Mouse (Mus musculus) stomach, embryonic 14.5 days (tissue): ENCODE results near the gene C8a. TPM values are rescaled to one million over a fixed set of nuclear protein-coding genes. Genes with fewer than 3 reads are reported as not detected.

ENCODE experiments used
- ATAC-seq: fragments of 200-750 bp; cut with Nextera tagmentation; 2 replicates; pipeline ENCODE4 v1.8.0; 2017; ENCODE audit warnings: low read depth, moderate TSS enrichment; ENCODE audit not compliant: insufficient number of reproducible peaks, insufficient read depth, low FRiP score
- H3K27ac ChIP-seq: fragments of 300-500 bp; sonication (generic); 2 replicates; pipeline ENCODE4 v1.5.1; 2014; ENCODE audit warnings: mild to moderate bottlenecking, low read length, moderate library complexity, mixed read lengths
- H3K27me3 ChIP-seq: fragments of 300-500 bp; sonication (generic); 2 replicates; pipeline ENCODE4 v1.6.1; 2014; ENCODE audit warnings: low read length, control low read depth, mixed read lengths; ENCODE audit not compliant: control insufficient read depth, insufficient read depth
- H3K36me3 ChIP-seq: fragments of 300-500 bp; sonication (generic); 2 replicates; pipeline ENCODE4 v1.6.1; 2014; ENCODE audit warnings: mild to moderate bottlenecking, control low read depth, low read length, moderate library complexity, mixed read lengths; ENCODE audit not compliant: control insufficient read depth, insufficient read depth
- H3K4me1 ChIP-seq: fragments of 300-500 bp; sonication (generic); 2 replicates; pipeline ENCODE4 v1.6.1; 2014; ENCODE audit warnings: low read length, control low read depth, mixed read lengths; ENCODE audit not compliant: control insufficient read depth, insufficient read depth
- H3K4me2 ChIP-seq: fragments of 300-500 bp; sonication (generic); replicated peaks from 2 replicates; pipeline ENCODE4 v1.6.1; 2014; ENCODE audit warnings: low read depth, low read length, control low read depth
- H3K4me3 ChIP-seq: fragments of 300-500 bp; sonication (generic); 2 replicates; pipeline ENCODE4 v1.5.1; 2014; ENCODE audit warnings: low read depth, low read length, control low read depth
- H3K9ac ChIP-seq: fragments of 300-500 bp; sonication (generic); replicated peaks from 2 replicates; pipeline ENCODE4 v1.6.1; 2014; ENCODE audit warnings: low read depth, mild to moderate bottlenecking, control low read depth, low read length, moderate library complexity, mixed read lengths
- H3K9me3 ChIP-seq: fragments of 300-500 bp; sonication (generic); 2 replicates; pipeline ENCODE4 v1.6.1; 2016; ENCODE audit warnings: low read depth, low read length, control low read depth; ENCODE audit not compliant: control insufficient read depth
- WGBS: fragments of 180-500 bp; shearing (Covaris S2); extraction: QIAGEN DNeasy Blood & Tissue Kit; methylation state at CpG from one replicate; pipeline ENCODE4 v1.1.7; 2014; 5-methylcytosine and 5-hydroxymethylcytosine counted together
- polyA plus RNA-seq: library from polyadenylated mRNA; unstranded; fragments of >200 nt; fragmentation: Nextera tagmentation; extraction: Ambion mirVana; gene quantifications from 2 replicates; pipeline ENCODE4 v1.2.1, GENCODE M21; 2014

The C8a gene
- polyA plus RNA-seq, 1 experiment from 2014 or later: not detected

DNA sequence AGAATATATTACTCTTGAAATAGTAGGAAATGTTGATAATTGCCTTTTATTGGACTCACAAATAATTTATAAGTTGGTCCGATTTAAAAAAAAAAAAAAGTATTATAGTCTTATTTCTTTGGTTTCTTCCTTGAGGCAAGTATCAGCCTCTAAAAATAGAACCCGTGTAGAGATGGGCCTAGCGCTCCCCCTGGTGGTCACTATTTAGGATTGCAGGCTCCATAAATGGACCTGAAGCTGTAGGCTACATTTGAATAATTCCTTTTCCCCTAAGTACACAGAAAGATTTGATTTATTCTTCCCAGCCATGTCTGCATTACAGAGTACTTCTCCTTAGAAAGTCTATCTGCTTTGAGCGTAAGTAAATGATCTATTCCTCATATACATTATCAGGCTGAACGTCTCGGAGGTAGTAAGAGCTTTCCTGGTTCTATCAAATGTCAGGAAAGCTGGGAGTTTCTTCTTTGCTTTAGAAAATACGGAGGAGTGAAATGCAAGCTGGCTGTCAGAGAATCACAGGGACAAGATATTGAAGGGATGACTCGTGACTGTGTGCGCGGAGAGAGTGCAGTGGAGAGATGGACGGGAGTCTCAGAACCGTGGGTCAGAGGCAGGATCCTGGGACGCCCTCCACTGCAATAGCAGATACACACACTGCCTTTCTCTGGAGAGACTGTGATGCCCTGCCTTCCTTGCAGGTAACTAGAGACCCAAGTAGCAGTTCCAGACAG, 18.0 kb upstream of the C8a start:
- 48% methylated on average over 13 of the region's 13 CpGs for WGBS
- H3K4me3 ChIP-seq: no peak overlapping the region
- H3K36me3 ChIP-seq: no peaks in the 10 kb centered on the region

DNA sequence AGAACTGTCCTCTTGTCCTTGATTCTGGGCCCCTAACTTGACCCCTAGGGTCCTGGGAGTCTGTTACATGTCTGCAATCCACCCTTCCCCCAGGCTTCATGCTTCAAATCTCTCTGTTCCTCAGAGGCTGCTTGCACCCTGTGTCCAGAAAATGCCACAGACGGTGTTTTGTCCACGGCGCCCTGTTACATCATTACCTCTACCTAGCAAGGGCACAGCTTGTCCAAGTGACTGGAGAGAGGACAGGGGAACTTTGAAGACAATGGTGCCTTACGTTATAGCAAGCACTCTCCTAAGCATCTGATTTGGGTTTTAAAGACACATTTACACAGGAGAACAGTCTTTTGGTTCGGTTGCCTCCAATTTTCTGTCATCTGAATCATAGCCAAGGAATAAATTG, 17.4 kb upstream of the C8a start:
- H3K4me2 ChIP-seq: no peak overlapping the region
- no peak overlapping the region for H3K4me3 ChIP-seq
- no peaks in the 10 kb centered on the region for H3K4me1 ChIP-seq
- H3K9me3 ChIP-seq: no peaks in the 10 kb centered on the region
- H3K36me3 ChIP-seq: no peaks in the 10 kb centered on the region
- no peak overlapping the region for H3K27ac ChIP-seq
- no peaks in the 10 kb centered on the region for H3K27me3 ChIP-seq
- no peak overlapping the region for H3K9ac ChIP-seq
- ATAC-seq: no peak
- WGBS: 82% methylated on average over 5 of the region's 5 CpGs

More for the DNA sequence above, 18.0 kb upstream of the C8a start:
- no peak for ATAC-seq
- no peak overlapping the region for H3K27ac ChIP-seq
- H3K4me1 ChIP-seq: no peaks in the 10 kb centered on the region
- no peaks in the 10 kb centered on the region for H3K9me3 ChIP-seq
- no peak overlapping the region for H3K4me2 ChIP-seq
- H3K9ac ChIP-seq: no peak overlapping the region
- no peaks in the 10 kb centered on the region for H3K27me3 ChIP-seq

DNA sequence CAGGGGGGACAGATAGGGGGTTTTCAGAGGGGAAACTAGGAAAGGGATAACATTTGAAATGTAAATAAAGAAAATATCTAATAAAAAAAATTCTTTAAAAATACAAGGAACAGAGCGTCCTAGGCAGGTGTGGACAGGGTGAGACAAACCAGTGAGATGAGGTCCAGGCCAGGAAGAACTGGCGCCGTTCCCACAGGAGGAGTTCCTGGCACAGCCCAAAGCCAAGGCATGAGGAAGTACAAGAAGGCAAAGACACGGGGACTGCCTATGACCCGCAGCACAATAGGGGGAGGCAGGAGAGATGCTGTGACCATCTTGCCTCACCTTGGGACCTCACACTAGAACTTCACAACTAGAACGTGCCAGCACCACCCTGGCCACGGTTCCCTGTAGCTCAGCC, 15.5 kb upstream of the C8a start:
- no peak overlapping the region for H3K4me2 ChIP-seq
- H3K9me3 ChIP-seq: no peaks in the 10 kb centered on the region
- no peak for ATAC-seq
- H3K4me1 ChIP-seq: no peaks in the 10 kb centered on the region
- no peak overlapping the region for H3K4me3 ChIP-seq
- H3K9ac ChIP-seq: no peak overlapping the region
- 82% methylated on average over 7 of the region's 7 CpGs for WGBS
- no peaks in the 10 kb centered on the region for H3K27me3 ChIP-seq
- no peak overlapping the region for H3K27ac ChIP-seq
- no peaks in the 10 kb centered on the region for H3K36me3 ChIP-seq

DNA sequence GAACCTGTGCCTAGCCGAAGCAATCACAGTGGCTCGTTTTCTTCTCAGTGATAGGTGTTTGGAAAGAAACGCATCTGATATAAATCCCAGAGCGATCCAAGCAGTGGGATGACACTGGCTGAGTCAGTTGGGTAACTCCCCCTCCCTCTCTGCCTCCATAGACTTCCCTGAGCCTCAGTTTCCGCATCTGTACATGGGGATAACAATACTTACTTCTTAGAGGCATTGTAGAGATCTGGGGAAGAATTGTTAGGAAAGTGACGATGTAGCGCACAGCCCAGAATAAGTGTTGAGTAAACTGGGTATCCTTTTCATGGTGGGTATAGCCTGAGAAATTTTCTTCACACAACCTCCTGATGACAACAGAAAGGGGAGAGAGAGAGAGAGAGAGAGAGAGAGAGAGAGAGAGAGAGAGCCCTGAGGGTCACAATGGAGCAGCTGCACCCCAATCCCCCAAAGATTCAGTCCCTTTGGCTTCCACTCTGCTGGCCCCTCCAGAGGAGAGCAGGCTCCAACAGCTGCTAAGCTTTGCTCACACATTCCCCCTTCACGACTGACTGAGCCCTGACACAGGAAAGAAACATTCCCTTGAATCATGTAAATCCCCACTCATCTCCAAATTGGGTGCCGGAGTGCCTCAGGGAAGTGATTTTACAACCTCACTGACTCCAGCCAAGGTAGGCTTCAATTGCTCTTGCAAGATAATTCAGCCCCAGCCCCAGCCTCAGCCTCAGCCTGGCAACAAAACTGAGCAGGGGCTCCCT, 12.5 kb upstream of the C8a start:
- no peaks in the 10 kb centered on the region for H3K9me3 ChIP-seq
- no peak overlapping the region for H3K9ac ChIP-seq
- no peak overlapping the region for H3K4me2 ChIP-seq
- H3K27me3 ChIP-seq: no peaks in the 10 kb centered on the region
- 81% methylated on average over 9 of the region's 9 CpGs for WGBS
- no peak overlapping the region for H3K4me3 ChIP-seq
- no peak for ATAC-seq
- no peaks in the 10 kb centered on the region for H3K4me1 ChIP-seq
- no peaks in the 10 kb centered on the region for H3K36me3 ChIP-seq
- no peak overlapping the region for H3K27ac ChIP-seq

DNA sequence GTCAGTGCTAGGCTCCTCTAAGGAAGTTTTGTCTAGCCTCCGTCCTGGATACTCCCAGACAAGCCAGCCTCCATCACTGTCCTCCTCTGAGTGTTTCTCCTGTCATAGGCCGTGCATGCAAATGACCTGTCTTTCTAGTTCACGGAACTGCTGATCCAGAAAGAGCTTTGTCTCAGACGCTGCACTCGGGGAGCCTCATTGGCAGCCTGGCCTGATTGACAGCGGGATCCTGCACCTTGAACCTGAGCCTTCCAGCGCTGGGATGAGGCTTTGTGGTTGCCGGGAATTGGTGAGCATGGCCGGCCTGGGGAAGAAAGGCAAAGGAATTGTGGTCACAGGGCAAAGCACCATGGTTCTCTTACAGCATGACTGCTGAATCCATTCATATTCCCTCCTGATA, 11.3 kb upstream of the C8a start:
- Histone ChIP-seq H3K4me2 (no peak overlapping the region), H3K36me3 (no peaks in the 10 kb centered on the region), H3K4me1 (no peaks in the 10 kb centered on the region), H3K9me3 (no peaks in the 10 kb centered on the region), H3K27ac (no peak overlapping the region), H3K27me3 (no peaks in the 10 kb centered on the region), H3K9ac (no peak overlapping the region), H3K4me3 (no peak overlapping the region)
- ATAC-seq: no peak
- WGBS: 75% methylated on average over 9 of the region's 9 CpGs

DNA sequence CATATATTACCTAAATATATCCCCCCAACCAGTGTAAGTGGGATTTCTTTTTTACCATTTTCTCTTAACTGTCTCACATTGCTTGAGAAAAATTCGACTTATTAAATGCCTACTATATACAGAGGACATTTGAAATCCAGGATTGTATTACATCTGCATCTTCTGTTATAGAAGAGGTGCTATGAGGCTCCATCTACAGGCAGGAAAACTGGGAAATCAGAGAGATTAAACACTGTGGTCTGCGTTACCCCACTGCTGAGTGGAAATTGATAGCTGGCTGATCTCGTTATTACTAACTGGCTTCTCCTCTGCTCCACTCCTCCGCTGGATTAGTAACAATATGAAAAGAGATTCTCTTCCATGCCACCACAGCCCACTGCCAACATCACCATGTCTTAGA, 366 bp downstream of the C8a start:
- Histone ChIP-seq H3K4me3 (no peak overlapping the region), H3K27me3 (no peaks in the 10 kb centered on the region), H3K9ac (no peak overlapping the region), H3K9me3 (no peaks in the 10 kb centered on the region), H3K36me3 (no peaks in the 10 kb centered on the region), H3K4me2 (no peak overlapping the region), H3K4me1 (no peaks in the 10 kb centered on the region), H3K27ac (no peak overlapping the region)
- WGBS: 64% methylated on average over 4 of the region's 4 CpGs
- ATAC-seq: no peak

DNA sequence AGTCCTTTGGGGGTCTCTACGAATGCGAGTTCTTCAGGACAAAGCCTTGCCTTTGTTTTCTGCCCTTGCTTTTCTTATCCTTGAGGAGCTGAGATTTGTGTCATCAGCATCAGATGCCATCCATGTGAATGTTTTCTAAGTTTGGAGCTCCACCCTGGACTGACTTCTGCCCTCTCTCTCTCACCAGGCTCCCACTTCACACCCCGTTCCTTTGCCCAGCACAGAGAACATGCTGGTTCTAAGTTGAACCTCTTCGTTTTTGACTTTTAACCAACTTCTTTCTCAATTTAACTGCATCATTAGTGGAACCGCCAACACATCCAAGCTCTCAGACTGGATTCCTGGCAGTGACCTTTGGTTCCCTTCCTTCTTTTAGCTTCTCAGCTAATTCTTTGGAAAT, 6.0 kb downstream of the C8a start:
- 88% methylated on average over 5 of the region's 5 CpGs for WGBS
- H3K4me1 ChIP-seq: no peaks in the 10 kb centered on the region
- ATAC-seq: no peak
- no peaks in the 10 kb centered on the region for H3K27me3 ChIP-seq
- no peak overlapping the region for H3K9ac ChIP-seq
- H3K4me3 ChIP-seq: no peak overlapping the region
- H3K36me3 ChIP-seq: no peaks in the 10 kb centered on the region
- no peaks in the 10 kb centered on the region for H3K9me3 ChIP-seq
- no peak overlapping the region for H3K27ac ChIP-seq
- no peak overlapping the region for H3K4me2 ChIP-seq

DNA sequence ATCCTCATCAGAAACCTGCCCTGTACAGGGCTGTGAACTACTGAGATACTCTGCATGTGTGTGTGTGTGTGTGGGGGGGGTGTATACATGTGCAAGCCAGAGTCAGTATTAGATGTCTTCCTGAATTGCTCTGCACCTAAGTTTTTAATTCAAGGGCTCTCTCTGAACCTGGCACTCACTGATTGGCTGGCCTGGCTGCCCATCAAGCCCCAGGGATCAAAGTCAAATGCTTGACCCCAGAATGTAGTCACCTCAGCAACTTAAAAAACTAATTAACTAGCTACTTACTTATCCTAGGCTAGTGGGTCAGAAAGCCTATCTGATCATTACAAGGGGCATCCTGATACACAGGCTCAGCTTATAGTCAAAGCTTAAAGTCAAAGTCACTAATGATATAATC, 6.6 kb downstream of the C8a start:
- no peak overlapping the region for H3K4me2 ChIP-seq
- ATAC-seq: no peak
- no peak overlapping the region for H3K9ac ChIP-seq
- H3K9me3 ChIP-seq: no peaks in the 10 kb centered on the region
- no peaks in the 10 kb centered on the region for H3K27me3 ChIP-seq
- H3K27ac ChIP-seq: no peak overlapping the region
- no peaks in the 10 kb centered on the region for H3K36me3 ChIP-seq
- H3K4me1 ChIP-seq: no peaks in the 10 kb centered on the region
- H3K4me3 ChIP-seq: no peak overlapping the region
